Mouse (Mus musculus) neural tube, embryonic 11.5 days (tissue): ENCODE data around the gene Itpkb. TPM values are rescaled to one million over a fixed set of nuclear protein-coding genes. Genes with fewer than 3 reads are reported as not detected.
A peak's percentile ranks its signal among the peaks of the same experiment; 100 is the strongest.

Experiments used
- ATAC-seq: fragments of 200-750 bp; cut with Nextera tagmentation; 2 replicates; pipeline ENCODE4 v1.8.0; 2017; ENCODE audit warnings: moderate number of reproducible peaks, mild to moderate bottlenecking, moderate TSS enrichment, moderate library complexity; ENCODE audit not compliant: insufficient read depth, low FRiP score, low TSS enrichment
- DNase-seq: peaks from one replicate; pipeline ENCODE4 v3.0.0-alpha.2; 2015; ENCODE audit warnings: low spot score
- H3K27ac ChIP-seq: fragments of 300-500 bp; sonication (generic); 2 replicates; pipeline ENCODE4 v1.5.1; 2014; ENCODE audit warnings: low read depth, mild to moderate bottlenecking, low read length
- H3K27me3 ChIP-seq: fragments of 300-500 bp; sonication (generic); 2 replicates; pipeline ENCODE4 v1.6.1; 2014; ENCODE audit warnings: mild to moderate bottlenecking, low read length, mixed read lengths; ENCODE audit not compliant: control insufficient read depth, insufficient read depth
- H3K36me3 ChIP-seq: fragments of 300-500 bp; sonication (generic); 2 replicates; pipeline ENCODE4 v1.6.1; 2014; ENCODE audit warnings: mild to moderate bottlenecking, low read length, moderate library complexity, mixed read lengths; ENCODE audit not compliant: control insufficient read depth, insufficient read depth
- H3K4me1 ChIP-seq: fragments of 300-500 bp; sonication (generic); 2 replicates; pipeline ENCODE4 v1.6.1; 2014; ENCODE audit warnings: low read length, mixed read lengths; ENCODE audit not compliant: control insufficient read depth, insufficient read depth
- H3K4me2 ChIP-seq: fragments of 300-500 bp; sonication (generic); 2 replicates; pipeline ENCODE4 v1.6.1; 2014; ENCODE audit warnings: low read depth, mild to moderate bottlenecking, moderate library complexity
- H3K4me3 ChIP-seq: fragments of 300-500 bp; sonication (generic); 2 replicates; pipeline ENCODE4 v1.5.1; 2014; ENCODE audit warnings: low read depth, low read length
- H3K9ac ChIP-seq: fragments of 300-500 bp; sonication (generic); 2 replicates; pipeline ENCODE4 v1.6.1; 2014; ENCODE audit warnings: mild to moderate bottlenecking, low read length
- H3K9me3 ChIP-seq: fragments of 300-500 bp; sonication (generic); 2 replicates; pipeline ENCODE4 v1.6.1; 2016; ENCODE audit warnings: low read length; ENCODE audit not compliant: control insufficient read depth
- WGBS: fragments of 180-500 bp; shearing (Covaris S2); extraction: QIAGEN DNeasy Blood & Tissue Kit; methylation state at CpG from one replicate; pipeline ENCODE4 v1.1.7; 2014; 5-methylcytosine and 5-hydroxymethylcytosine counted together
- polyA plus RNA-seq: library from polyadenylated mRNA; unstranded; fragments of >200 nt; fragmentation: Nextera tagmentation; extraction: Ambion mirVana; gene quantifications from 2 replicates; pipeline ENCODE4 v1.2.1, GENCODE M21; 2014

Gene Itpkb
- polyA plus RNA-seq, 1 experiment from 2014 or later, result 2.6 TPM

DNA sequence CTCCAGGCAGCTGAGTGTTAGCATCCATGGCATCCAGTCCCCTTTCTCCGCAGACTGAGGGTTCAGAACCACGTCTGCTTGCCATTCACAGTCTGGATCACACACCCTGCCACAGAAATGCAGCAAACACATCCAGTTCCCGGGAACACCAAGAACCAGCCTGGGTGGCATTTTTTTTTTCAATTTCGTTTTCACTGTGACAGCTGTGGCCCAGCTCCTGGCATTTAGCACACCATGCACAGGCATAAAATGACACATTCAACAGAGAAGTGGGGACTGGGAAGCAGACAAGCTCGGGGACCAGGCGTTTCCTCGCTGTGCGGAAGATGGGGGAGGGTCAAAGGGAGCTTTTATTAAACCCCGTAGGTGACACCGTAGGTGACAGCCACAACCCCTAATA is 97.4 kb downstream of the Itpkb start:
- Histone ChIP-seq H3K9ac (no peak overlapping the region), H3K9me3 (no peaks in the 10 kb centered on the region), H3K27me3 (no peaks in the 10 kb centered on the region), H3K4me2 (no peak overlapping the region), H3K4me1 (0 out of 2 replicates have a peak, but pooled peaks cover 2% of the 10 kb centered on the region), H3K4me3 (no peak overlapping the region), H3K36me3 (no peaks in the 10 kb centered on the region), H3K27ac (no peak overlapping the region)
- DNase-seq (no peak), ATAC-seq (no peak)
- 60% methylated on average over 10 of the region's 10 CpGs for WGBS

DNA sequence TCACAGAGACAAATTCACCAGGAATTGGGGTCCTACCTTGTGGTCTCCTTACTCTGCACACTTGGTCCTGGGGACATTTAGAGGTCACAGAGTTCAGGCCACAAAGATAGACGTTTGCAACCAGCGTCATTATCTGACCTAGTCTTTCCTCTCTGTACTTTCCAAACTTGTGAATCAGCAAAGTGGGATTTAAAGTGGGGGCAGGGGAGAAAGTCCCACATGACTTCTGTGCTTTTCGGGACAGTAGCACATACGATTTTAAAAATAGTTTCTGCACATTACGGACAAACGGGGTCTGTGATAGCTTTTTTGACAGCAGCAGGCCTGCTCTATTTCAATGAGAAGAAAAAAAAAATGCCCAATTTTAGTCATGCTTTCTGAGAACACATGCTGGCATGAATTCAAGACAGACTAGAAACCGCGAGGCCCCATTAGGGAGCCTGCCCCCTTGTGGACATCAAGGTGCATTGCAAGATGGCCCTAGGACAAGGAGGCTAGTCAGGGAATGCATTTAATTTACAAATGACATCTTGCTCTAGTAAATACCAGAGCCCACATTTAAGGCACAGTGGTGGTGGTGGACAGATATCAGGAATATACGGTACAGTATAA is 97.9 kb downstream of the Itpkb start:
- H3K4me3 ChIP-seq, result no peak overlapping the region
- no peaks in the 10 kb centered on the region for H3K9me3 ChIP-seq
- WGBS, result 39% methylated on average over 9 of the region's 9 CpGs
- no peak overlapping the region for H3K9ac ChIP-seq
- peaks cover 4% of the 10 kb centered on the region; the same call in 1 of the 2 replicates for H3K4me1 ChIP-seq
- peak; percentile 60 for DNase-seq
- no peak overlapping the region for H3K27ac ChIP-seq
- H3K36me3 ChIP-seq, result no peaks in the 10 kb centered on the region
- H3K27me3 ChIP-seq, result no peaks in the 10 kb centered on the region
- no peak overlapping the region for H3K4me2 ChIP-seq
- ATAC-seq, result no peak

DNA sequence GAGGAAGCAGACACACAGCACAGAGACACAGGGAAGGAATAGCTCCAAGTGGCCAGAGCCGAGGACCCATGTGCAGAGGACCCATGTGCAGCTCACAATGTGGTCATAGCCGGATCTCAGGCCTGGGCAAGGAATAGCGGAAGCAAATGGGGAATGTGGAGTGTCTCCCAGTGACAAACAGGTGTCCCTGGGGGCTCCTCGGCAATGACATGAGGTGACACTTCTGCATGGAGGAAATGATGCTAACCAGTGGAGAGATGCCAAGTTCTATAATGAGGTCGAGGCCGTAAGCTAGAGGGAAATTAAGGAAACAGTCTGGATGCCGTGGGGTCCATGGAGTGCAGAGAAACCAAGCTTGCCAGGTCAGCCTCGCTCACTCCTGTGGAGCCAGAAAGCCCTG is 98.6 kb downstream of the Itpkb start:
- Histone ChIP-seq H3K9ac (no peak overlapping the region), H3K9me3 (no peaks in the 10 kb centered on the region), H3K4me3 (no peak overlapping the region), H3K4me2 (no peak overlapping the region), H3K27ac (no peak overlapping the region), H3K27me3 (no peaks in the 10 kb centered on the region), H3K4me1 (peaks cover 9% of the 10 kb centered on the region; the same call in 1 of the 2 replicates), H3K36me3 (no peaks in the 10 kb centered on the region)
- WGBS, result 82% methylated on average over 8 of the region's 8 CpGs
- no peak for ATAC-seq
- no peak for DNase-seq

DNA sequence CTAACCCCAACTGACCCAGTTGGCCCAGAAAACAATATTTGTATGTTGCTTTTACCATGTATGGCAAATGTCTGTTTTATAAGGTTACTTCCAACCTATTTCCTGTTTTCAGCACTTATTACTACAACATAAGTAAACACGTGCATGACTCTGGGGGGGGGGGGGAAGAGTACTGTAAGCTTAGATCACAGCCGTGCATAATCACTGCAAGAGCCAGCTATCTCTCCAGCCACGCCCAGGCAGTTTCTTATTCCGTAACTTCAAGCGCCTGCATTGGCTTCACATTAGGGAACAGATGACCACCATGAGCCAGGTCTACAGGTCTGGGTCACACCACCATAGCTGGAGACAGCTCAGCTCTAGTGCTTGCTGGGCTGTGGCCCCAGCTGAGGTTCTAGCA is 99.5 kb downstream of the Itpkb start:
- no peak overlapping the region for H3K27ac ChIP-seq
- H3K27me3 ChIP-seq, result no peaks in the 10 kb centered on the region
- no peak overlapping the region for H3K9ac ChIP-seq
- no peaks in the 10 kb centered on the region for H3K36me3 ChIP-seq
- ATAC-seq (no peak), DNase-seq (no peak)
- WGBS, result 80% methylated on average over 5 of the region's 5 CpGs
- no peak overlapping the region for H3K4me2 ChIP-seq
- no peaks in the 10 kb centered on the region for H3K9me3 ChIP-seq
- H3K4me1 ChIP-seq, result peaks cover 15% of the 10 kb centered on the region; the same call in 1 of the 2 replicates
- no peak overlapping the region for H3K4me3 ChIP-seq

DNA sequence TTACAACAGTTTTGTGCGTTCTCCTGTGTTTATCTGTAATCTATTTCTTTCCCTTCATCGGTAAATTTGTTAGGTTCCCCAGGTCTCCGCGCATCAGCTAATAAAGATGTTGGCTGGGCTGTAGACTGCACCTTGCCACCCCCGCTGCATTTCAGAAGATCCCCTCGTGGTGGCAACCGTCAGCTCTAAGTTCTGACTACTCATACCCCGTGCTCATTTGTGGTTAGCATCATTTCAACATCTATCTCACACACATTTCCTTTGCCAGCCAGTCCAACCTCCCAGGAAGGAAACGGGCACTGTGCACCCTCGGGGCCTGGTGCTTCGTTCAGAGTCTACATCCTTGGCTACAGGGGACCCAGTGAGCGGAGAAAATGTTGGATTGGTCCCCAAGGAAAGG is 101.5 kb downstream of the Itpkb start:
- peaks cover 15% of the 10 kb centered on the region; the same call in 1 of the 2 replicates for H3K4me1 ChIP-seq
- no peak for ATAC-seq

DNA sequence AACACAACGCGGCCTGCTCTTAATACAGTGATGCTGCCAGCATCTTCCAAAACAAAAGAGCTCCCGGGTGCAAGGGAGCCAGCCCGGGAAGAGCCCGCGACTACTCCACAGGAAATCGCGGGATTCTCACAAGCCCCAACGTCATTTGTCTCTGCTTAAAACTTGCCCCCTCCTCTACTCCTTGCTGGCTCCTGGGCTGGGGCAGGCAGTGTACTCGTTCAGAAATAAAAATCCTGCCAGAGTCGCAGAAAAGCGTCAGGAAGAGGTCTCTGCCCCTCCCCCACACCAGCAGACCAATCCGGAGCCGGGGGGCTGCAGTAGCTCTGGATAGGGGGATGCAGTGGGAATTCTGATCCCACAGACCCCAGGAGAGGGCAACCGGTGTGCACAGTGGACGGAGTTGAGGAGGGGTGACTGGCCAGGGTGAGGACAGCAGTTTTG is 102.8 kb downstream of the Itpkb start:
- Histone ChIP-seq H3K27ac (peak overlapping the region; percentile 55), H3K4me3 (peak overlapping the region; percentile 33), H3K27me3 (no peaks in the 10 kb centered on the region), H3K9ac (peak overlapping the region; percentile 73), H3K9me3 (no peaks in the 10 kb centered on the region), H3K4me1 (peaks cover 15% of the 10 kb centered on the region; the same call in 1 of the 2 replicates), H3K4me2 (peak overlapping the region; percentile 61), H3K36me3 (no peaks in the 10 kb centered on the region)
- DNase-seq, result peak; percentile 73
- ATAC-seq, result peak; percentile 70
- WGBS, result under 1% methylated on average over 16 of the region's 16 CpGs

More for the DNA sequence above, 101.5 kb downstream of the Itpkb start:
- Histone ChIP-seq H3K4me2 (no peak overlapping the region), H3K27me3 (no peaks in the 10 kb centered on the region), H3K36me3 (no peaks in the 10 kb centered on the region), H3K4me3 (no peak overlapping the region), H3K9me3 (no peaks in the 10 kb centered on the region), H3K27ac (no peak overlapping the region), H3K9ac (no peak overlapping the region)
- WGBS, result 82% methylated on average over 12 of the region's 12 CpGs
- no peak for DNase-seq

DNA sequence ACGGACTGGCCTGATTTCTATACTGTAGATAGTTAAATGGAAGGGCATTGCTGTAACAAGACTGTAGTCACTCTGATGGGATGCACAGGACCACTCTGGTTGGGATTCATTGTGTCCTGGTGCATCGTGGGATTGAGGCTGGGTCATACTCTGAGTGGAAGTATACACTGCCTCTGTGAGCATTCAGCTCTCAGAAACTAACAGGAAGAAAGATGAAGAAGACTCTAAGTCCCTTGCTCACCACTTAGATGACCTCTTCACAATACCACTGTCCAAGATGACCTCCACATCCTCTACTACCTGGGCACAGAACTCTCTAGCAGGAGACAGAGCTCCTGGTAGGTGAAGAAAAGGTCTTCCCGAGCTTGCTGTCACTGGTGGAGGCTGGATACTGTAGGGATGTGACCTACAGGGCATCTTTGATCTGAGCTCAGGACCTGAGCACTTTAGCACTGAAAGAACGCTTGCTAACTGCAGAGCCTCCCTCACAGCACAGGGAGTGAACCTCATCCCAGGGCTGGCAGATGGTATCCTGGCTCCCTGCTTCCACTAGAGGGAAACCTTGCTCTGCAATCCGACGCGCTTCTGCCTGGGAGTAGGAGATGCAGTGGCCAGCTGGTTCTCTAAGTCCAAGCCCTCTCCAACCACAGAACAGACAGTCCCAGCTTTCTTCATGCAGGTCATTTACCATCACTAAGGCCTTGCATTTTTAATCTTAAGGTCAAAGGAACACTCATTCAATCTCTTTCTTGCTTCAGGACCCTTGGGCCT is 103.7 kb downstream of the Itpkb start:
- WGBS, result 20% methylated on average over 7 of the region's 7 CpGs
- Histone ChIP-seq H3K4me2 (no peak overlapping the region), H3K4me3 (no peak overlapping the region), H3K9me3 (no peaks in the 10 kb centered on the region), H3K27me3 (no peaks in the 10 kb centered on the region), H3K9ac (no peak overlapping the region; the same call in 1 of the 2 replicates), H3K4me1 (peaks cover 15% of the 10 kb centered on the region; the same call in 1 of the 2 replicates), H3K36me3 (no peaks in the 10 kb centered on the region), H3K27ac (no peak overlapping the region)
- peak; percentile 86 for DNase-seq
- peak; percentile 78 for ATAC-seq

DNA sequence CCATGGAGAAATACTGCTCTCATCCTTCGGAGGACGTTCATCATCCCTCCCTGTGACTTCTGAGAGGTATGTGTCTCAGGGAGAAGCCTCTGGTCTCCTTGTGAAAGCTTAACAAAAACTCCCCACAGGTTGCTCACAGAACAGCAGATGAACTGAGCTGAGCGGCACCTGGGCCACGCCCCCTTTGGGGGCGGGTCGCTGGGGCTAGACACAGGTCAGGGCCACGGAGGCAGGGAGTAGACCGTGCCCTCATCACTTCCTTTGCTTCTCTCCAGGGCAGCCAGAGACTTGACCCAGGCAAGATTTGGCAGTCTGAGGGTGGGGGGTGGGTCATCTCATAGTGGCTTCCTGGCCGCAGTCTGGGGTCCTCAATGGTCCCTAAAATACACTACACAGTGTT is 104.6 kb downstream of the Itpkb start:
- Histone ChIP-seq H3K9me3 (no peaks in the 10 kb centered on the region), H3K9ac (no peak overlapping the region), H3K27me3 (no peaks in the 10 kb centered on the region), H3K4me2 (no peak overlapping the region), H3K27ac (no peak overlapping the region), H3K36me3 (no peaks in the 10 kb centered on the region), H3K4me3 (no peak overlapping the region), H3K4me1 (peaks cover 15% of the 10 kb centered on the region; the same call in 1 of the 2 replicates)
- DNase-seq (no peak), ATAC-seq (no peak)
- WGBS, result 8% methylated on average over 9 of the region's 9 CpGs

DNA sequence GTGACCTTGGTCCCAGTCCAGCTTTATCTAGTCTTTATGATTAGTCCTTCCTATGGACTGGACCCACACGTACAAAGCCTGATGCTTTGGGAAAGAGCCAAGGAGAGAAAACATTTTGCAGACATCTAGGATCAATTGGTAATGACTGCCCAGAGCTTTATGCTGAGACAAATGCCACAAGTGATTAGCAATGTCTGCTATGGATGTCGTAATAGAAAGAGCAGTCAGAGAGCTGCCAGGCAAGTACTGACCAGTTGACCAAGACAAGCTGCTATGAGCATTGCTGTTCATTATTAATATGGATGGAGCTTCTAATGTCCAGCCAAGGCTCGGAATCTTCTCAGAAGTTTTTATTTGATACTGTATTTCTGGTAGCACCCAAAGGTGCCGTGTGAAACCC is 109.2 kb downstream of the Itpkb start:
- Histone ChIP-seq H3K4me1 (no peaks in the 10 kb centered on the region), H3K9me3 (no peaks in the 10 kb centered on the region), H3K36me3 (no peaks in the 10 kb centered on the region), H3K27ac (no peak overlapping the region), H3K4me2 (no peak overlapping the region), H3K9ac (no peak overlapping the region), H3K27me3 (no peaks in the 10 kb centered on the region), H3K4me3 (no peak overlapping the region)
- WGBS, result 90% methylated on average over 4 of the region's 4 CpGs
- ATAC-seq (no peak), DNase-seq (no peak)
